Mouse (Mus musculus): ENCODE measurements around the gene Phrf1.

- TF ChIP-seq EP300 (IDR thresholded peaks at IDR 0.05) (no peak), CTCF (IDR thresholded peaks at IDR 0.05) (no peak)
Observed at GRCm38 (mm10) chr7:141299175-141299574, 70.6 kb downstream of the Phrf1 start.
